Mouse (Mus musculus) cerebellum, postnatal 36 days (tissue): ENCODE measurements around the gene Sphk2.

Experiments
- DNase-seq, 2 experiments: peaks; one replicate each; pipeline ENCODE4 v3.0.0; 2021 to 2022; ENCODE audit warnings: mixed read lengths in 2 of 2

Gene Sphk2

GRCm38 (mm10) chr7:45709677-45710355, 8.0 kb downstream of the Sphk2 start:
- no peak for DNase-seq

GRCm38 (mm10) chr7:45709036-45709435, 8.8 kb downstream of the Sphk2 start:
- no peak for DNase-seq

DNA sequence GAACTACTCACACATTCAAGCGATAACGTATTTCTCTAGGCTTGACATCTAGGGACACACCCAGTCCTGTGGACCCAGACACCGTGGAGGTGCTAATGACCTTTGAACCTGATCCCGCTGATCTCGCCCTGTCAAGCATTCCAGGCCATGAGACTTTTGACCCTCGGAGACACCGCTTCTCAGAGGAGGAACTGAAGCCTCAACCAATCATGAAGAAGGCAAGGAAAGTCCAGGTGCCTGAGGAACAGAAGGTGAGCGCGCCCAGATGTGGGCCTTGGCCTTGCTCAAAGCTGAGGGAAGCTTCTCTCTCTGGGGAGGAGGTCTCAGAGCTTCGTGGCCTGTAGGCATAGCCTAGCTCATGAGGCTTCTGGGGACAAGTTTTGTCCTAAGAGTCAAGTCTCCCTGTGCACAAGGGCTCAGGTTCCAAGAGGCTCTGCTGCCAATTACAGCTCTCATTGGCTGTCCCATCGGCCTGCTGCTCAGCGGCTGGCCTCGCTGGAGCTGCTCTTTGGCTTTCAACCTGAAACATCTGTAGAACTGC, 9.5 kb downstream of the Sphk2 start:
- DNase-seq, result peak in 1 of 2 experiments; percentile 37

DNA sequence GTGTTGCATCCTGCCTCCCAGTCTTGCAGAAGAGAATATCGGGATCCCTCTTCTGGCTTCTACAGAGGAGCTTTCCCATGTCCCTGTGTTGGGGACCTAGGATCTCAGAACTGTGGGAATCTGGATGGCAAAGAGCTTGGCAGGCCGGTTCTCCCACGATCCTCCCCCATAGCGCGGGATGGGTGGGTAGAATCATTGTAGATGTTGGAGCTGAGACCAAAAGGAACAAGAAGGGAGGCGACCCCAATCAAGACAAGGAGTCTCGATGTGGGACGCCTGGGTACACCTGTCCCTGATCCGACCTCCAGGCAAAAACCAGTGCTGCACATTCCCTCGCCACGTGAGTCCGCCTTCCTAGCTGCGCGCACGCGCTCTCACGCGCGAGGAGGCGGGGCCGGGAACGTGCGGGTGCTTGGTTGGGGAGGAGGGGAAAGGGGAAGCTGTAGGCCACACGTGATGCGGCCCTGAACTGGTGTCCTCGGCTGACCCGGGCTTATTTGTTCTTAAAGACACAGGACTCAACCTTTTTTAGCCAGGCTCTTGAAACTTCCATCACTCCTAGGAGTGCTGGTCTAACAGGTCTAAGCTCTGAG, 10.3 kb downstream of the Sphk2 start:
- DNase-seq, result peak; percentile 97

GRCm38 (mm10) chr7:45706721-45707241, 11.0 kb downstream of the Sphk2 start:
- DNase-seq, result peak; percentile 81 to 91

DNA sequence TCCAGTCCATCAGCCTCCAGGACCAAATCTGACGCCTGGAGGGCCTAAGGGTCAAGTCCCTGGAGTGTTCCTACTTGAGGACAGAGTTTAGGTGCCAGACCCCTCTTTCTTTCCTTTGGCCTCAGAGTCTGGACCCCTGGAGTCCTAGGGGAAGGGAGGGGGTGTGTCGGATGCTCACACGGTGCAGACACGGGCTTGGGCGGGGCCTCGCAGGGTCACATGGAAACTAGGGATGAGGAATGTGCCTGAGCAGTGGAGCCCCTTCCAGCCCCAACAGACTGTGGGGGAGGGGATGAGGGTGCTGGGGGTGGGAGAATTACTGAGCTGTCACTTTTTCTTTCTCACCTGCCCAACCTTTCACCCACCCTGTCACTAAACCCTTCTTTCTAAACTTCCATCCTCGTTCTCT, 11.9 kb downstream of the Sphk2 start:
- DNase-seq, result peak; percentile 78 to 86

DNA sequence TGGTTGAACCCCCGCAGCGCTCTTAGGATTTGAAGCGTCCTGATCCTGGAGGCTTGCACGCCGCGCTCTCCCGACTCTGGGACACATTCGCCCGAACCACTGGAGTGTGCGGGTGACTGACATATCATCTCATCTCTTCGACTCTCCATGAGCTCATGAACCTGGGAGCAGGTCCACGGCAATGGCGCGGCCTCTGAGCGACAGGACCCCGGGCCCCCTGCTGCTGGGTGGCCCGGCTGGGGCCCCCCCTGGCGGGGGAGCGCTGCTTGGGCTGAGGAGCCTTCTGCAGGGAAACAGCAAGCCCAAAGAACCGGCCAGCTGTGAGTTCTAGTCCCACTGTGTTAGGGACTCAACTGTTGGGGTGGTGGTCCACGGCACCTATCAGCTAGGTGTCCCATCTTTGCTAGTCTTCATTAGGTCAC, 12.3 kb downstream of the Sphk2 start:
- no peak for DNase-seq

DNA sequence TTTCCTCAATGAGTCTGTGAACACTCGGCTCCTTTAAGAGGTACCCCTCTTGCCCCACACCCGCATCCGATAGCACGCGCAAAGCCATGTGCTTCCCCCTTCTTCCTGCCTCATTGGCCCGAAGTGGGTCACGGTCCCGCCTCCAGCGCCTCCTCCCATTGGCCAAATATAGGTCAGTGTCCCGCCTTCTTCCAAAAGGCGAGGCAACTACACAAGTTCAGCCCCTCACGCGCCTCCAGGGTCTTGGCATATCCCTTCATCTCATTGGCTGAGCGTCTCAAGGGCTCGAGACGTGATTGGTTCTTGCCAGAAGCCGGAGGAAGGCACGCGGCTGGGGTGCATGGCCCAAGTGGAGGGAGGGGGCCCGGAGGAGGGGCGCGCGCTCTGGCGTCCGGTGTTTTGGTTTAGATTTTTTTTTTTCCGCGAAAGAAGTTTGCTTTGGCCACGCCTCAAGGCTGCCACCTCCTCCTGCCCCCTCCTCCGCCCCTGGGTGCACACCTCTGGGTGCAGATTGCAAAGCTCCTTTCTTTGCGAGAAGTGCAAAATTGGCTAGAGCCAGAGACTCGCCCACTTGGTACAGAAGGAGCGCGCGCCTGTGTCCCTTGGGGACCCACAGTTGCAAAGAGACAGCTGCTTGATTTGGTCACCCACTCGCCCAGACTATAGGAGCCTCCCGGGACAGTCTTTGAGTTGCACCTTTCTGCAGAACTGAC, 12.9 kb downstream of the Sphk2 start, which contains the start of gene Dbp:
Dbp (plus strand) TSS at position 359 of the 713 bp plus-strand sequence.
- DNase-seq, result peak; percentile 98 to 99

DNA sequence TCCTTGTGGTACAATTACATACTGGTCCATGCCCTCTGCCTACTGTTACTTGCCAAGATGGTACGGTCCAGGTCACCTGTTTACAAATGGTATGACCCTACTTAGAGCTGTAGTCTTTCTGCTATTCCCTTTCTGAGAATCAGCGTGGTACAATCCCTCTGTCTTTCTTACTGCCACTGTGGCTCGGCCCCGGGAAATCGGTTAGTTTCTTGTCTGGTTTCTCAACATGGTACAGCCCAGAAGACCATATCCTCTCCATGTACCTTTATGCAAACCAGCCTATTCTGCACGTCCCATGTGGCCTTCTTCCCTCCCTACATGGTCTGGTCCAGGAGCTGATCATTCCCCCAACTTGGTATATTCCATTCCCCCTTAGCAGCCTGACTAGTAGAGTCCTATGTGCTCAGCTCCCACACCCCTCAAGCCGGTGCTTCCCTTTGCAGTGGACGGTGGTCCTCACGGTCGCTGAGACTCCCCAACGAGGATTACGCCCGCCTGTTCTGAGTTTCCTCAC, 13.7 kb downstream of the Sphk2 start:
- peak; percentile 78 to 88 for DNase-seq

DNA sequence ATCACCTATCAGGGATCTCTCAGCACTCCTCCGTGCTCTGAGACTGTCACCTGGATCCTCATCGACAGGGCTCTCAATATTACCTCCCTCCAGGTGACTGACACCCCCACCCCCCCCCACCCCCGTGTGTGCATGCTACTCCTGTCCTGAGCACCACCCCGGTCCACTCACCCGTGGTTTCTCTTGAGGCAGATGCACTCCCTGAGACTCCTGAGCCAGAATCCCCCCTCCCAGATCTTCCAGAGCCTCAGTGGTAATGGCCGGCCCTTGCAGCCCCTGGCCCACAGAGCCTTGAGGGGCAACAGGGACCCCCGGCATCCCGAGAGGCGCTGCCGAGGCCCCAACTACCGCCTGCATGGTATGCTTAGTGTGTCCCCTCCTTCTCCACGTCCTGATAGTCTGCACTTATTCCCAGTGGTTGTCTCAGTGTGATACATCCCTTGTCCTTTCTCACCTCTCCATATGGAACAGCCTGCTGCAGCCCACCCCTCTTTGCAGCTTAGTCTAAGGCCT, 14.2 kb downstream of the Sphk2 start:
- DNase-seq, result peak in 1 of 2 experiments; percentile 43

GRCm38 (mm10) chr7:45702809-45703520, 14.8 kb downstream of the Sphk2 start:
- no peak for DNase-seq

DNA sequence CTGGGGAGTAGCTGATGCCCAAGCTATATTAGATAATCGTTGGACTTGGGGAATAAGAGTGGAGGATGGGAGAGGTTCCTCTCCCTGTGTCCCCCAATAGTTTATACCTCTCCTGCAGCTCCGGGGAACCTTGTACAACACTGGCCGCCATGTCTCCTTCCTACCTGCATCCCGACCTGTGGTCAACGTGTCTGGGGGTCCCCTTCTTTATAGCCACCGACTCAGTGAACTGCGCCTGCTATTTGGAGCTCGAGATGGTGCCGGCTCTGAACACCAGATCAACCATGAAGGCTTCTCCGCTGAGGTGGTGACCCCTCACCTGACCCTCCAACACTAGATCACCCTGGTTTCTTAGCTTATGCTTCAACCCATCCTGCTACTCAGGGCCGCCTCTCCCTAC, 15.5 kb downstream of the Sphk2 start:
- no peak for DNase-seq

DNA sequence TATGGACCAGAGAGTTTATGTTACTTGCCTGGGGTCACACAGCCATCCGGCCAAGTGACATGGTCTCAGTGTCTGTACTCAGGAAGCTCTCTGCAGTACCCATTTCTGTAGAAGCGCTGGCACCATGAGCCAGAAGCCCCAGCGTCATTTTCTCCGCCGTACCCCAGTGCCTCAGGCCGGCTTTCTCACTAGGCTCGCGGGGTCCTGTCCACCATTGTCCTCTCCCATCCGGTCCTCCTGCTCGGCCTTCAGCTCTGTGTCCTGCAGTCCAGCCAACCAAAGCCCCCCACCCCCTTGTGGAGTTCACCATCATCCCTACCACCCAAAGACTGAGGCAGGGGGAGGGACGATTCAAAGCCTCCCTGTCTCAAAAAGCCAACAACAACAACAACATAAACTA, 16.2 kb downstream of the Sphk2 start:
- DNase-seq, result peak in 1 of 2 experiments; percentile 22

GRCm38 (mm10) chr7:45701072-45701471, 16.7 kb downstream of the Sphk2 start:
- DNase-seq, result no peak

DNA sequence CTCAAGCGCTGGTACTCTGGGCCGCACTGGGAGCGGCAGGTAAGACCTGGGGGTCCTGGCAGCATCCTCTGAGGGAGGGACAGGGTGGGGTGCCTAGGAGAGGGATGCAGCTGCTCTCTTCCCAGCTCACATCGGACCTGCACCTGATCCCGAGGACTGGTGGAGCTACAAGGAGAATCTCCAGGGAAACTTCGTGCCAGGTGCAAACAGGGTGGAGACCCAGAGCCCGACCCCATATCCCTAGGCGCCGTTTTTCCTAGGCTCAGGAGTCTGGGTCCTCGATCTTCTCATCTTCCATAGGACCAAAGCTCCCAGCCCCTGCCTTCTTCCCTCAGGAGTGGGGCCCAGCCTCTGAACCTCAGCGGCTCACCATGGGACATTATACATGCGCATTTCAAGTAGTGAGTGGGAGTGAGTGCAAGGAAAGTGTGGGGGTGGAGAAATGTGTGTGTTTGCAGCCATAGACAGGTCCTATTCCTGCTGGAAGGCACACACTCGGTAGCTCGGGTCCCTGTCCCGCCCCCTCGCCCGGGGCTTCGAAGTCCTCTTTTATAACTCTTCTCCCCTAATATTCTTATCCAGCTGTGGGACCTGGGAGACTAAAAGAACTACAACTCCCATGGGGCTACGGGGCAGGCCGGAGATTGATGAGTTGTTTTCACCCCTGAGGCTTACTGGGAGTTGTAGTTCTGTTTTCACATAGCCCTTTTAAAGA, 17.3 kb downstream of the Sphk2 start:
- DNase-seq, result peak; percentile 76 to 81

GRCm38 (mm10) chr7:45699523-45700141, 18.2 kb downstream of the Sphk2 start, which contains the start of gene Car11:
Gene Car11, plus strand, starts transcription at chr7:45699843.
- peak; percentile 55 to 61 for DNase-seq

DNA sequence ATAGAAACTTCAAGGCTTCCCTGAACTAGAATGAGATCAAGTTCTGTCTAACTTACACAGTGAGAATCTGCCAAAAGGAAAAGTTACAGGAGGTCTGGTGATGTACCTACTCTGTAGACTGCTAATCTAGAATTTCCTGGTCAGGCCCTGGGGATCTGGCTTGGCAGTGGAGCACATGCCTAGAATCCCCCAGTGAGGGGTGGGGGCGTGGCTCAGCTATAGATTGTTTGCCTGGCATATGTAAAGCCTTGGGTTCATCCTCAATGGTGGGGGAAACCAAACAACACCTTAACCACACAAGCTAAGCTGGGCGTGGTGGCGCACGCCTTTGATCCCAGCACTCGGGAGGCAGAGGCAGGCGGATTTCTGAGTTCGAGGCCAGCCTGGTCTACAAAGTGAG, 19.9 kb downstream of the Sphk2 start:
- no peak for DNase-seq

GRCm38 (mm10) chr7:45695098-45695497, 22.7 kb downstream of the Sphk2 start:
- no peak for DNase-seq

DNA sequence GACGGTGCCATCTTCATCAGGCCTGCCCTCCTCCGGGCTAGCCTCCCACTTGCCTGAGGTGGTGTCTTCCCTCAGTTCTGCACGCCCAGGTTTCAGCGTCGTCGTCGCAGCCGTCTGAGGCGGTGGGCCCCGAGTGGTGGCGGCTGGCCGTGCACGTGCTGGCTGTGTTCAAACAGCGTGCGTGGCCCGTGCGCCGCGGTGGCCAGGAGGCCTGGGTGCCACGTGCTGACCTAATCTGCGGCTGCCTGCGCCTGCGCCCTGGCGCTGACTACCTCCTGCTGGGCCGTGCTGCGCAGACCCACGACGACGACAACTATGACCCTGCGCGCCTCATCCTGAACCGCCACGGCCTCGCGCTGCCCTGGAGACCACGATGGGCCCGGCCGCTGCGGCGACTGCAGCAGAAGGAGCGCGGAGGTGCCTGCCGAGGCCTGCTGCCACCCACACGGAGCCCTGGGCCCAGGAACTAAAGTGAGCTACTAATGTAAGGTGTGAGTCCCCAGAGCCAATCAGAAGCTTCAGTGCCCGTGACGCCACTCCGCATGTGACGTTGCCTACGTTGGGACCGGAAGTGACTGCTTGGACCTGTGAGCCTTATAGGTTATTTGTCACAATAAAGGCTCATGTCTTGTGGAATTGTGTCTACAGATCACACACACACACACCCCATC, 23.7 kb downstream of the Sphk2 start, which contains the start of gene Sec1:
Sec1 (minus strand) TSS at position 482 of the 671 bp plus-strand sequence.
- DNase-seq, result no peak

GRCm38 (mm10) chr7:45692364-45692763, 25.4 kb downstream of the Sphk2 start:
- DNase-seq, result no peak
